Mouse (Mus musculus) forebrain, embryonic 14.5 days (tissue): ENCODE results near the gene Tmsb15a. TPM values are rescaled to one million over a fixed set of nuclear protein-coding genes. Genes with fewer than 3 reads are reported as not detected.
"Not testable (repeated sequence)": the region's sequence is repeated elsewhere in the genome, so short reads cannot be mapped to it uniquely, and the experiment has no call there.

ENCODE experiments used
- ATAC-seq: fragments of 200-750 bp; cut with Nextera tagmentation; 2 replicates; pipeline ENCODE4 v1.8.0; 2017; ENCODE audit warnings: mild to moderate bottlenecking, moderate library complexity
- DNase-seq: peaks from one replicate; pipeline ENCODE4 v3.0.0-alpha.2; 2015; ENCODE audit warnings: low spot score
- H3K27ac ChIP-seq: fragments of 300-500 bp; sonication (generic); 2 replicates; pipeline ENCODE4 v1.5.1; 2014; ENCODE audit warnings: low read depth, mild to moderate bottlenecking, control low read depth, low read length, moderate library complexity
- H3K27me3 ChIP-seq: fragments of 300-500 bp; sonication (generic); replicated peaks from 2 replicates; pipeline ENCODE4 v1.6.1; 2014; ENCODE audit warnings: low read length, control low read depth, mixed read lengths; ENCODE audit not compliant: control insufficient read depth, insufficient read depth
- H3K36me3 ChIP-seq: fragments of 300-500 bp; sonication (generic); 2 replicates; pipeline ENCODE4 v1.6.1; 2014; ENCODE audit warnings: low read length, control low read depth; ENCODE audit not compliant: control insufficient read depth, insufficient read depth
- H3K4me1 ChIP-seq: fragments of 300-500 bp; sonication (generic); 2 replicates; pipeline ENCODE4 v1.6.1; 2014; ENCODE audit warnings: antibody characterized with exemption, low read length, control low read depth; ENCODE audit not compliant: control insufficient read depth, insufficient read depth
- H3K4me2 ChIP-seq: fragments of 300-500 bp; sonication (generic); 2 replicates; pipeline ENCODE4 v1.6.1; 2014; ENCODE audit warnings: mild to moderate bottlenecking, control low read depth, low read length
- H3K4me3 ChIP-seq: fragments of 300-500 bp; sonication (generic); 2 replicates; pipeline ENCODE4 v1.5.1; 2014; ENCODE audit warnings: low read depth, low read length, control low read depth
- H3K9ac ChIP-seq: fragments of 300-500 bp; sonication (generic); 2 replicates; pipeline ENCODE4 v1.6.1; 2014; ENCODE audit warnings: mild to moderate bottlenecking, low read length, control low read depth, moderate library complexity
- H3K9me3 ChIP-seq: fragments of 300-500 bp; sonication (generic); replicated peaks from 2 replicates; pipeline ENCODE4 v1.6.1; 2016; ENCODE audit warnings: low read length, control low read depth, mixed read lengths; ENCODE audit not compliant: control insufficient read depth
- WGBS: fragments of 180-500 bp; shearing (Covaris S2); extraction: QIAGEN DNeasy Blood & Tissue Kit; methylation state at CpG from one replicate; pipeline ENCODE4 v1.1.7; 2014; 5-methylcytosine and 5-hydroxymethylcytosine counted together
- polyA plus RNA-seq: library from polyadenylated mRNA; unstranded; fragments of >200 nt; fragmentation: Nextera tagmentation; extraction: Ambion mirVana; gene quantifications from 2 replicates; pipeline ENCODE4 v1.2.1, GENCODE M21; 2014

Tmsb15a gene
- not detected in 2 replicates for polyA plus RNA-seq

GRCm38 (mm10) chrX:135725161-135725560 is at the start of gene Tmsb15a:
TSS of gene Tmsb15a (minus strand) at chrX:135725261.
- 85% methylated on average over 10 of the region's 10 CpGs for whole genome bisulfite sequencing
- Histone ChIP-seq H3K36me3 (no peaks in the 10 kb centered on the region), H3K27me3 (no peaks in the 10 kb centered on the region), H3K4me3 (no peak within 1 kb of the TSS), H3K4me1 (no peaks in the 10 kb centered on the region), H3K27ac (no peak within 1 kb of the TSS), H3K9me3 (no peaks in the 10 kb centered on the region), H3K4me2 (no peak within 1 kb of the TSS), H3K9ac (no peak within 1 kb of the TSS)
- DNase-seq = no peak
- ATAC-seq = no peak

- no peak overlapping the region for H3K4me3 ChIP-seq
- 0 out of 2 replicates have a peak, but pooled peaks cover under 1% of the 10 kb centered on the region for H3K36me3 ChIP-seq
- H3K27ac ChIP-seq = no peak overlapping the region
- DNase-seq (no peak), ATAC-seq (no peak)
- H3K9ac ChIP-seq = no peak overlapping the region
- 87% methylated on average over 2 of the region's 2 CpGs for WGBS
- no peak overlapping the region for H3K4me2 ChIP-seq
- no peaks in the 10 kb centered on the region for H3K4me1 ChIP-seq
- H3K27me3 ChIP-seq = no peaks in the 10 kb centered on the region
- H3K9me3 ChIP-seq = no peaks in the 10 kb centered on the region
Observed at GRCm38 (mm10) chrX:135768565-135768964, 43.5 kb upstream of the Tmsb15a start.

GRCm38 (mm10) chrX:135768043-135768548 is 43.0 kb upstream of the Tmsb15a start:
- Histone ChIP-seq H3K4me1 (no peaks in the 10 kb centered on the region), H3K27me3 (no peaks in the 10 kb centered on the region), H3K9ac (no peak overlapping the region), H3K4me3 (no peak overlapping the region), H3K9me3 (no peaks in the 10 kb centered on the region), H3K4me2 (no peak overlapping the region), H3K27ac (no peak overlapping the region), H3K36me3 (0 out of 2 replicates have a peak, but pooled peaks cover 5% of the 10 kb centered on the region)
- 76% methylated on average over 3 of the region's 3 CpGs for WGBS
- DNase-seq (no peak), ATAC-seq (no peak)

DNA sequence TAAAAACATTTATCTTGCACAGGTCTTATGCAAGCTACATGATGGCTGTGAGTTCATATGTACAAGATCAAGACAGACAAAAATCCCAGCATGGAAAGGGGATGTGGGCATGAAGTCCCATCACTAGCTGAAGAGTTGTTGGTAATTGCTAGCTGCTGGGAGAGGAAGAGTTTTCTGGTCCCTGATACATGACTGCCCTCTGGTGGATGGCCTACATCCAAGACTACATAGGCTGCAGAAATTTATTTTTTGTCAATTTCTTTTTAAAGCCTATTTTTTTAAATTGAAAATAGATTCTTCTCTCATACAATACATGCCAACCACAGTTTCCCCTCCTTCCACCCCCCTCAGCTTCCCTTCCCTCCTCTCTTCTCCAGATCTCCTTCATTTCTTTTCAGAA is 36.6 kb upstream of the Tmsb15a start:
- no peaks in the 10 kb centered on the region for H3K27me3 ChIP-seq
- H3K9me3 ChIP-seq = no peaks in the 10 kb centered on the region
- no peak for ATAC-seq
- H3K36me3 ChIP-seq = 0 out of 2 replicates have a peak, but pooled peaks cover 14% of the 10 kb centered on the region
- DNase-seq = peak; percentile 56
- H3K4me3 ChIP-seq = no peak overlapping the region
- H3K9ac ChIP-seq = no peak overlapping the region
- H3K4me2 ChIP-seq = no peak overlapping the region
- no peak overlapping the region for H3K27ac ChIP-seq
- H3K4me1 ChIP-seq = no peaks in the 10 kb centered on the region

DNA sequence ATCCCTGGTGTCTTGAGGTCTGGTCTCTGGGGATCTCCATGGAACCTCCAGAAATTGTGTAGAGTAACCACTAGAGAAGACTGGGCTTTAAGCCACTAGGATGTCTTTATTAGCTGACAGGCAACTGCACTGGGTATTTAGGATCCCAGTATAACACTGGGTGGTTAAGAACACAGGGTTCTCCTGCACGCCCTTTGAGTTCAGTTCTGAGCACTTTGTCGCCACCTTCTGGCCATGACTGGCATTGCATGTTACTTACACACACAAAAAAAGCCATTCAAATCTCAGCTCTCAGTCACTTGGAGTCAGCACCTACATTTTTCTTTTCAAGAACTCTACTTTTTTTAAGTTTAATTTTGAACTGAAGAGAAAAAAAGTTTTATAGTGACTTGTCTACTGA is 27.8 kb upstream of the Tmsb15a start:
- no peaks in the 10 kb centered on the region for H3K27me3 ChIP-seq
- H3K9me3 ChIP-seq = no peaks in the 10 kb centered on the region
- 6% methylated on average over 2 of the region's 2 CpGs for WGBS
- H3K4me3 ChIP-seq = no peak overlapping the region
- peak; percentile 55; the same call in 1 of the 2 replicates for ATAC-seq
- H3K4me2 ChIP-seq = no peak overlapping the region
- H3K36me3 ChIP-seq = peaks cover 17% of the 10 kb centered on the region; the same call in 1 of the 2 replicates
- peak; percentile 75 for DNase-seq
- no peaks in the 10 kb centered on the region for H3K4me1 ChIP-seq
- no peak overlapping the region for H3K9ac ChIP-seq
- no peak overlapping the region for H3K27ac ChIP-seq

DNA sequence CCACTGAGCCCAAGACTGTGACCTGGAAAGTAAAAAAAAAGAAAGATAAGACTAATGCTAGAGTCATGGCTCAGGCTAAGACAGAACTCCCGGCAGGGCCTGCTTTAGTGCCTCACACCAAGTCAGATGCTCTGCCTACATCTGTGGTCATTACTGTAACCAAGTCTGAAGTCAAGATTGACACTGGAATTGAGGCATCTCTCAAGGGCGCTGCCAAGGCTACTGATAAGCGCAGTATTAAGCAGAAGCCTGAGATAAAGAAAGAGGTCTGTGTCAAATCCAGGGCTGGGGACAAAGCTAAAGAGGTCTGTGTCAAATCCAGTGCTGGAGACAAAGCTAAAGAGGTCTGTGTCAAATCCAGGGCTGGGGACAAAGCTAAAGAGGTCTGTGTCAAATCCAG is 20.3 kb upstream of the Tmsb15a start:
- peaks cover 15% of the 10 kb centered on the region; the same call in 1 of the 2 replicates for H3K36me3 ChIP-seq
- not testable (repeated sequence) for H3K27ac ChIP-seq, H3K9me3 ChIP-seq, DNase-seq, H3K4me3 ChIP-seq, ATAC-seq, H3K4me1 ChIP-seq, H3K9ac ChIP-seq, H3K27me3 ChIP-seq, H3K4me2 ChIP-seq
- WGBS = 94% methylated on average over 3 of the region's 3 CpGs

DNA sequence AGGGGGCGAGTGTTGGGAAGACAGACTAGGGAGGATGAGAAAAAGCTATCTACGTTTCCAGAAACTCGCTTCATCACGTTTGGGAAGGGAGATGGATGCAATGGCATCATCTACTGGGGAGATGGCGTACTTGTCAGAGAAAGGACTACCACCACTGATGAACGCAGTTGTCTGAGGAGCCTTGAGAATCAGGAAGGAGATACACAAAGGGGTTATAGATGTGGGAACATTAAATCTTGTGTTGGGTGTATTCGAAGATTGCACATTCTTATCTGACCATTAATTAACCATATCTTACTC is 17.9 kb upstream of the Tmsb15a start:
- Histone ChIP-seq H3K4me2 (peak overlapping the region; percentile 49), H3K36me3 (0 out of 2 replicates have a peak, but pooled peaks cover 10% of the 10 kb centered on the region), H3K9me3 (no peaks in the 10 kb centered on the region), H3K9ac (peak overlapping the region; percentile 70), H3K27ac (0 out of 2 replicates have a peak overlapping the region, but pooled peaks have one; percentile 89), H3K4me1 (no peaks in the 10 kb centered on the region), H3K27me3 (no peaks in the 10 kb centered on the region), H3K4me3 (peak overlapping the region; percentile 55)
- peak; percentile 8 for DNase-seq
- ATAC-seq = peak; percentile 25
- 29% methylated on average over 7 of the region's 7 CpGs for WGBS

DNA sequence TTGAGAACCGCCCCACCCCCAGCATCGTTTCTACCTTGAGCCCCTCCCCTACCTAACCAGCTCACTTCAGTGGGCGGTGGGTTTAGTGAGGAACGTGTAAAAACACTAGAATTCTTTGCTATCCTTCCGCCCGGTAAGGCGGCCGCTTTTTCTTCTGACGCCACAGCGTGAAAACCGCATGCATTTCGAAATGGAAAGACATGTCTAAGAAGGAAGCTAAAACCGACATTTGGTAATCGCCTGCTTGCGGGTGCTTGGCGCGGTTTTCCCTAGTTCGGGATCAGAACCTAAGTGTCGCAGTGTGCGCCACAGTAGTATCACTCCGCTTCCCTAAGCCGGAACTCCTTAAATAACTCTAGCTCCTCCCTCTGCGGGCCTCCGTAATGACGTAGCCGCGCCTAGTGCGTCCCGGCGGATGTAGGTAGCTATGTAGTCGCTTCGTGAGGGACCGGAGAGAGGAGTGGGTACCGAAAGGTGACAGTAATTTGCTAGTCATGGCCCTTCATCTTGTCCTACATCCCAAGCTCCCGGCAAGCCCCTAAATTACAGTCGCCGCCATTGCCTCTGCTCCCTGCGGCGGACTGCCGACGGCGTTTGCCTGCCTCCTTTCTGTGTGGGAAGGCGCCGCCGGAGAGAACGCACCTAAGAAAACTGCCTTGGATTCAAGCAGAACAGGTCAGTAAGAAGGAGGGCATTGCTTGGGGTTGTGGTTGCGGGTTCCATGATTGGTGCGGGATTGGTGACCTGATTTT is 17.4 kb upstream of the Tmsb15a start, which contains the start of the genes Armcx5 and Gprasp1:
Gene Armcx5, plus strand, starts transcription at position 430 of the 752 bp plus-strand sequence.
Gene Gprasp1, plus strand, starts transcription at position 430 of the 752 bp plus-strand sequence.
- H3K9me3 ChIP-seq = no peaks in the 10 kb centered on the region
- no peaks in the 10 kb centered on the region for H3K27me3 ChIP-seq
- H3K4me3 ChIP-seq = peak within 1 kb of the TSS; percentile 55
- ATAC-seq (peak; percentile 98), DNase-seq (peak; percentile 96)
- H3K4me1 ChIP-seq = no peaks in the 10 kb centered on the region
- H3K4me2 ChIP-seq = peak within 1 kb of the TSS; percentile 49
- peak within 1 kb of the TSS; percentile 70 for H3K9ac ChIP-seq
- peak within 1 kb of the TSS; percentile 89 for H3K27ac ChIP-seq
- WGBS = 33% methylated on average over 48 of the region's 48 CpGs
- H3K36me3 ChIP-seq = 0 out of 2 replicates have a peak, but pooled peaks cover 9% of the 10 kb centered on the region
